Mouse (Mus musculus): ENCODE measurements at regions not wholly inside any gene's neighbourhood (a gene's known extent, or its start where the extent isn't known, plus 50 kb on each side); places are given as distances from the start of the nearest gene placed in this dataset.

GRCm38 (mm10) chr2:63472248-63472647, 288.2 kb upstream of the Kcnh7 start:
- Histone ChIP-seq H3K27me3 (ENCODE audit: insufficient read depth, low read length) (no peaks in the 10 kb centered on the region), H3K9ac (replicated peaks; ENCODE audit: low read length, poor library complexity, severe bottlenecking) (no peak overlapping the region), H3K4me1 (ENCODE audit: insufficient read depth, low read length) (no peaks in the 10 kb centered on the region), H3K4me2 (ENCODE audit: low read depth, low read length, poor library complexity, severe bottlenecking) (no peak overlapping the region), H3K36me3 (ENCODE audit: insufficient read depth, low read length) (no peaks in the 10 kb centered on the region), H3K27ac (ENCODE audit: low read depth, low read length) (no peak overlapping the region), H3K9me3 (ENCODE audit: low read length) (no peaks in the 10 kb centered on the region), H3K4me3 (ENCODE audit: low read depth, low read length) (no peak overlapping the region)
- TF ChIP-seq CTCF (IDR thresholded peaks at IDR 0.05): no peak
- ATAC-seq (ENCODE audit: low FRiP score) (no peak), DNase-seq (ENCODE audit: low spot score) (no peak)
- 63% methylated on average over 2 of the region's 2 CpGs for WGBS

DNA sequence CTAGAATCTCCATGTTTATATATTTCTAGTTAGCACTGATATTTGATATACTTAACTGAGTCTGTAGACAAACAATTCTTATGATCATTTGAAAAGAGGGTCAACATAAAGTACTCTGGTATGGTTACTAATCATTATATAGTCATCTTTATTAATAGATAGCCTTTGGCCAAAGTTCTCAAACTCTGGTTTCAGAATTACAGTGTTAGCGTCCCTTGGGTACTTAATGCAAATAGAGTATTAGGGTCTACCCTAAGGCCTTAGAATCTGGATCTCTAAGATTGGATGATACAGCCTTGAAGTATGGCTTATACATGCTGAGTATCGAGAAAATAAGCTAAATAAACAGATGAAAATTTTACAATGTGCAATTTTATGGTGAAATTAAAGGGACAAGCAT, 275.0 kb upstream of the Kcnh7 start:
- H3K27me3 ChIP-seq (ENCODE audit: insufficient read depth, low read length): no peaks in the 10 kb centered on the region
- H3K36me3 ChIP-seq (ENCODE audit: insufficient read depth, low read length): no peaks in the 10 kb centered on the region
- TF ChIP-seq CTCF (IDR thresholded peaks at IDR 0.05): no peak
- no peak overlapping the region for H3K4me2 ChIP-seq (ENCODE audit: low read depth, low read length, poor library complexity, severe bottlenecking)
- no peaks in the 10 kb centered on the region for H3K9me3 ChIP-seq (ENCODE audit: low read length)
- H3K9ac ChIP-seq (replicated peaks; ENCODE audit: low read length, poor library complexity, severe bottlenecking): no peak overlapping the region
- 76% methylated on average over 2 of the region's 2 CpGs for WGBS
- no peak overlapping the region for H3K27ac ChIP-seq (ENCODE audit: low read depth, low read length)
- no peak for ATAC-seq (ENCODE audit: low FRiP score)
- H3K4me1 ChIP-seq (ENCODE audit: insufficient read depth, low read length): no peaks in the 10 kb centered on the region
- DNase-seq (ENCODE audit: low spot score): no peak
- no peak overlapping the region for H3K4me3 ChIP-seq (ENCODE audit: low read depth, low read length)

DNA sequence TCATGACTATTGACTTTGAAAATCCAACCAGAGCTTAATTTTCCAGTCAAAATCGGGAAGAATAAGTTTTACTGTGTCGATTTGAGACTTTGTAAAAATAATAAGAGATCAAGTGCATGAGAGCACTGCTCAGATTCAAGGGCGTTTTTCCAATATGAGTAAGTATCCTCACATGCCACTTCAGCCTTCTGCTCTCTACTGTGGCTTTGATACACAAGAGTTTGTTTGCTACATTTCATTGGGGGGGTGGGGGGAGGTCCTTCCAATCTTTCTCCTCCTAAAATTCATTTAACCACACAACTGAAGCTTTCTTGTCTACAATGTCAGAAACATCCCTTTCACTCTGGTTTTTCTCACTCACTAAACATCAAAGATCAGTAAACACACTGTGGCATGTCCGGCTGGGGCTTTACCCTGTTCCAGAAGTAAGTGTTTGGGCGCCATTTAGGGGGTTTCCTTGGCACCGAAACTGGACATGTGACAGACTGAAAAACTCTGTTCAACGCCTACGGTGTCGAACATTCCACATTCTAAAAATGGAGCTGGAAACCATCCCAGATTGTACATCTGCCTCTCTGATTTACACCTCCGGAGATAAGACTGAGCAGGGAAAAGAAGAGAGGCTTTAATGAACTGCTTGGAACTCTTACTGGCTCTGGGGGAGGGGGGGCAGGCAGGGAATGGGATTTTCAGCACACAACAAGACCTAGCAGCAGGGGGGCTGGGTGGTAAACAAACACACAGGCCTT, 270.4 kb upstream of the Kcnh7 start:
- H3K4me3 ChIP-seq (ENCODE audit: low read depth, low read length): no peak overlapping the region
- no peaks in the 10 kb centered on the region for H3K36me3 ChIP-seq (ENCODE audit: insufficient read depth, low read length)
- peak; percentile 51 for DNase-seq (ENCODE audit: low spot score)
- H3K9ac ChIP-seq (replicated peaks; ENCODE audit: low read length, poor library complexity, severe bottlenecking): no peak overlapping the region
- H3K4me2 ChIP-seq (ENCODE audit: low read depth, low read length, poor library complexity, severe bottlenecking): no peak overlapping the region
- no peak overlapping the region for H3K27ac ChIP-seq (ENCODE audit: low read depth, low read length)
- no peaks in the 10 kb centered on the region for H3K4me1 ChIP-seq (ENCODE audit: insufficient read depth, low read length)
- no peak for TF ChIP-seq CTCF (IDR thresholded peaks at IDR 0.05)
- no peaks in the 10 kb centered on the region for H3K9me3 ChIP-seq (ENCODE audit: low read length)
- no peaks in the 10 kb centered on the region for H3K27me3 ChIP-seq (ENCODE audit: insufficient read depth, low read length)
- 62% methylated on average over 10 of the region's 10 CpGs for WGBS
- peak; percentile 31; the same call in 1 of the 2 replicates for ATAC-seq (ENCODE audit: low FRiP score)

GRCm38 (mm10) chr2:63452891-63453290, 268.8 kb upstream of the Kcnh7 start:
- Histone ChIP-seq H3K9me3 (ENCODE audit: low read length) (no peaks in the 10 kb centered on the region), H3K36me3 (ENCODE audit: insufficient read depth, low read length) (no peaks in the 10 kb centered on the region), H3K27me3 (ENCODE audit: insufficient read depth, low read length) (no peaks in the 10 kb centered on the region), H3K4me2 (ENCODE audit: low read depth, low read length, poor library complexity, severe bottlenecking) (no peak overlapping the region), H3K4me1 (ENCODE audit: insufficient read depth, low read length) (no peaks in the 10 kb centered on the region), H3K27ac (ENCODE audit: low read depth, low read length) (no peak overlapping the region), H3K4me3 (ENCODE audit: low read depth, low read length) (no peak overlapping the region), H3K9ac (replicated peaks; ENCODE audit: low read length, poor library complexity, severe bottlenecking) (no peak overlapping the region)
- ATAC-seq (ENCODE audit: low FRiP score) (no peak), DNase-seq (ENCODE audit: low spot score) (peak; percentile 5)
- TF ChIP-seq CTCF (IDR thresholded peaks at IDR 0.05): no peak
- 62% methylated on average over 1 of the region's 1 CpGs for WGBS

- Histone ChIP-seq H3K36me3 (ENCODE audit: insufficient read depth, low read length) (no peaks in the 10 kb centered on the region), H3K9ac (replicated peaks; ENCODE audit: low read length, poor library complexity, severe bottlenecking) (no peak overlapping the region), H3K4me1 (ENCODE audit: insufficient read depth, low read length) (no peaks in the 10 kb centered on the region), H3K4me2 (ENCODE audit: low read depth, low read length, poor library complexity, severe bottlenecking) (no peak overlapping the region), H3K27me3 (ENCODE audit: insufficient read depth, low read length) (no peaks in the 10 kb centered on the region), H3K27ac (ENCODE audit: low read depth, low read length) (no peak overlapping the region), H3K4me3 (ENCODE audit: low read depth, low read length) (no peak overlapping the region), H3K9me3 (ENCODE audit: low read length) (no peaks in the 10 kb centered on the region)
- peak; percentile 69 for DNase-seq (ENCODE audit: low spot score)
- ATAC-seq (ENCODE audit: low FRiP score): no peak
- WGBS: 82% methylated on average over 1 of the region's 1 CpGs
- TF ChIP-seq CTCF (IDR thresholded peaks at IDR 0.05): peak; percentile 81
These were observed 268.1 kb upstream of the Kcnh7 start for GRCm38 (mm10) chr2:63452164-63452563.

GRCm38 (mm10) chr2:63434327-63434726, 250.2 kb upstream of the Kcnh7 start:
- H3K9me3 ChIP-seq (ENCODE audit: low read length): no peaks in the 10 kb centered on the region
- no peak overlapping the region for H3K27ac ChIP-seq (ENCODE audit: low read depth, low read length)
- no peaks in the 10 kb centered on the region for H3K36me3 ChIP-seq (ENCODE audit: insufficient read depth, low read length)
- H3K4me1 ChIP-seq (ENCODE audit: insufficient read depth, low read length): no peaks in the 10 kb centered on the region
- DNase-seq (ENCODE audit: low spot score) (no peak), ATAC-seq (ENCODE audit: low FRiP score) (no peak)
- no peak overlapping the region for H3K4me3 ChIP-seq (ENCODE audit: low read depth, low read length)
- H3K27me3 ChIP-seq (ENCODE audit: insufficient read depth, low read length): no peaks in the 10 kb centered on the region
- no peak for TF ChIP-seq CTCF (IDR thresholded peaks at IDR 0.05)
- H3K4me2 ChIP-seq (ENCODE audit: low read depth, low read length, poor library complexity, severe bottlenecking): no peak overlapping the region
- no peak overlapping the region for H3K9ac ChIP-seq (replicated peaks; ENCODE audit: low read length, poor library complexity, severe bottlenecking)

All from midbrain, postnatal 0 days (tissue).